Mouse (Mus musculus) lung, embryonic 14.5 days (tissue): ENCODE results near the gene Ttc23l. TPM values are rescaled to one million over a fixed set of nuclear protein-coding genes. Genes with fewer than 3 reads are reported as not detected.

Source experiments
- ATAC-seq: fragments of 200-750 bp; cut with Nextera tagmentation; 2 replicates; pipeline ENCODE4 v1.8.0; 2017; ENCODE audit warnings: mild to moderate bottlenecking, moderate TSS enrichment, moderate library complexity; ENCODE audit not compliant: insufficient read depth
- DNase-seq: peaks from one replicate; pipeline ENCODE4 v3.0.0-alpha.2; 2015
- H3K27ac ChIP-seq: fragments of 300-500 bp; sonication (generic); 2 replicates; pipeline ENCODE4 v1.5.1; 2014; ENCODE audit warnings: low read depth, mild to moderate bottlenecking, moderate library complexity
- H3K27me3 ChIP-seq: fragments of 300-500 bp; sonication (generic); 2 replicates; pipeline ENCODE4 v1.6.1; 2014; ENCODE audit warnings: low read length, control low read depth; ENCODE audit not compliant: insufficient read depth
- H3K36me3 ChIP-seq: fragments of 300-500 bp; sonication (generic); 2 replicates; pipeline ENCODE4 v1.6.1; 2014; ENCODE audit warnings: control low read depth; ENCODE audit not compliant: insufficient read depth
- H3K4me1 ChIP-seq: fragments of 300-500 bp; sonication (generic); 2 replicates; pipeline ENCODE4 v1.6.1; 2014; ENCODE audit warnings: antibody characterized with exemption, control low read depth; ENCODE audit not compliant: insufficient read depth
- H3K4me2 ChIP-seq: fragments of 300-500 bp; sonication (generic); 2 replicates; pipeline ENCODE4 v1.6.1; 2014; ENCODE audit warnings: mild to moderate bottlenecking
- H3K4me3 ChIP-seq: fragments of 300-500 bp; sonication (generic); 2 replicates; pipeline ENCODE4 v1.5.1; 2014; ENCODE audit warnings: low read depth, low read length
- H3K9ac ChIP-seq: fragments of 300-500 bp; sonication (generic); 2 replicates; pipeline ENCODE4 v1.6.1; 2014
- H3K9me3 ChIP-seq: fragments of 300-500 bp; sonication (generic); 2 replicates; pipeline ENCODE4 v1.6.1; 2016; ENCODE audit warnings: low read depth, low read length, control low read depth
- CTCF ChIP-seq: IDR thresholded peaks from 2 replicates; pipeline ENCODE4 v1.5.1; 2016; ENCODE audit warnings: antibody characterized with exemption, low read depth
- WGBS: fragments of 180-500 bp; shearing (Covaris S2); extraction: QIAGEN DNeasy Blood & Tissue Kit; methylation state at CpG from one replicate; pipeline ENCODE4 v1.1.7; 2014; 5-methylcytosine and 5-hydroxymethylcytosine counted together
- polyA plus RNA-seq: library from polyadenylated mRNA; unstranded; fragments of >200 nt; fragmentation: Nextera tagmentation; extraction: Ambion mirVana; gene quantifications from 2 replicates; pipeline ENCODE4 v1.2.1, GENCODE M21; 2014

Gene Ttc23l
- polyA plus RNA-seq = not detected in 2 replicates

GRCm38 (mm10) chr15:10558465-10558864 lies at the start of gene Ttc23l:
Gene Ttc23l, minus strand, starts transcription at chr15:10558668.
- Histone ChIP-seq H3K9ac (no peak within 1 kb of the TSS), H3K36me3 (no peaks in the 10 kb centered on the region), H3K27ac (no peak within 1 kb of the TSS), H3K9me3 (no peaks in the 10 kb centered on the region), H3K4me1 (no peaks in the 10 kb centered on the region), H3K27me3 (no peaks in the 10 kb centered on the region), H3K4me2 (no peak within 1 kb of the TSS), H3K4me3 (no peak within 1 kb of the TSS)
- no peak for TF ChIP-seq CTCF
- DNase-seq (no peak), ATAC-seq (no peak)
- WGBS = 86% methylated on average over 13 of the region's 13 CpGs

GRCm38 (mm10) chr15:10599413-10599812 lies 40.9 kb upstream of the Ttc23l start:
- no peak for TF ChIP-seq CTCF
- no peaks in the 10 kb centered on the region for H3K27me3 ChIP-seq
- H3K4me3 ChIP-seq = no peak overlapping the region
- ATAC-seq (peak; percentile 22; the same call in 1 of the 2 replicates), DNase-seq (peak; percentile 75)
- H3K4me1 ChIP-seq = peaks cover 15% of the 10 kb centered on the region; the same call in 1 of the 2 replicates
- H3K9ac ChIP-seq = no peak overlapping the region
- no peaks in the 10 kb centered on the region for H3K9me3 ChIP-seq
- H3K36me3 ChIP-seq = 0 out of 2 replicates have a peak, but pooled peaks cover 6% of the 10 kb centered on the region
- H3K4me2 ChIP-seq = peak overlapping the region; percentile 34; the same call in 1 of the 2 replicates
- H3K27ac ChIP-seq = peak overlapping the region; percentile 62; the same call in 1 of the 2 replicates
- 46% methylated on average over 7 of the region's 7 CpGs for WGBS

GRCm38 (mm10) chr15:10598259-10599225 lies 40.1 kb upstream of the Ttc23l start:
- DNase-seq = peak; percentile 89
- Histone ChIP-seq H3K9me3 (no peaks in the 10 kb centered on the region), H3K4me3 (no peak overlapping the region), H3K9ac (no peak overlapping the region), H3K4me2 (peak overlapping the region; percentile 34; the same call in 1 of the 2 replicates), H3K4me1 (peaks cover 15% of the 10 kb centered on the region; the same call in 1 of the 2 replicates), H3K36me3 (0 out of 2 replicates have a peak, but pooled peaks cover 4% of the 10 kb centered on the region), H3K27me3 (no peaks in the 10 kb centered on the region), H3K27ac (peak overlapping the region; percentile 62; the same call in 1 of the 2 replicates)
- 27% methylated on average over 16 of the region's 16 CpGs for WGBS
- no peak for TF ChIP-seq CTCF
- peak; percentile 90 for ATAC-seq

GRCm38 (mm10) chr15:10596871-10597270 lies 38.4 kb upstream of the Ttc23l start:
- Histone ChIP-seq H3K27ac (no peak overlapping the region), H3K36me3 (peaks cover 19% of the 10 kb centered on the region), H3K4me3 (no peak overlapping the region), H3K9ac (no peak overlapping the region), H3K4me2 (no peak overlapping the region), H3K4me1 (peaks cover 15% of the 10 kb centered on the region; the same call in 1 of the 2 replicates), H3K27me3 (no peaks in the 10 kb centered on the region), H3K9me3 (no peaks in the 10 kb centered on the region)
- no peak for DNase-seq
- no peak for ATAC-seq
- no peak for TF ChIP-seq CTCF
- 87% methylated on average over 9 of the region's 9 CpGs for WGBS

GRCm38 (mm10) chr15:10595408-10595807 lies 36.9 kb upstream of the Ttc23l start:
- no peak for TF ChIP-seq CTCF
- peaks cover 15% of the 10 kb centered on the region; the same call in 1 of the 2 replicates for H3K4me1 ChIP-seq
- ATAC-seq (no peak), DNase-seq (no peak)
- no peaks in the 10 kb centered on the region for H3K9me3 ChIP-seq
- no peak overlapping the region for H3K27ac ChIP-seq
- no peaks in the 10 kb centered on the region for H3K27me3 ChIP-seq
- no peak overlapping the region for H3K4me3 ChIP-seq
- no peak overlapping the region for H3K9ac ChIP-seq
- 78% methylated on average over 6 of the region's 6 CpGs for WGBS
- no peak overlapping the region for H3K4me2 ChIP-seq
- H3K36me3 ChIP-seq = peaks cover 21% of the 10 kb centered on the region

- H3K4me3 ChIP-seq = no peak overlapping the region
- H3K9ac ChIP-seq = no peak overlapping the region
- no peak for ATAC-seq
- no peak for DNase-seq
- 87% methylated on average over 10 of the region's 10 CpGs for whole genome bisulfite sequencing
- no peak for TF ChIP-seq CTCF
- no peak overlapping the region for H3K27ac ChIP-seq
- H3K4me1 ChIP-seq = peaks cover 15% of the 10 kb centered on the region; the same call in 1 of the 2 replicates
- H3K9me3 ChIP-seq = no peaks in the 10 kb centered on the region
- H3K27me3 ChIP-seq = no peaks in the 10 kb centered on the region
- H3K4me2 ChIP-seq = no peak overlapping the region
- peaks cover 21% of the 10 kb centered on the region for H3K36me3 ChIP-seq
Measured at GRCm38 (mm10) chr15:10594910-10595309, 36.4 kb upstream of the Ttc23l start.

GRCm38 (mm10) chr15:10593094-10593493 lies 34.6 kb upstream of the Ttc23l start:
- 68% methylated on average over 6 of the region's 6 CpGs for WGBS
- Histone ChIP-seq H3K4me3 (no peak overlapping the region), H3K36me3 (peaks cover 28% of the 10 kb centered on the region), H3K9me3 (no peaks in the 10 kb centered on the region), H3K27ac (no peak overlapping the region), H3K4me1 (peaks cover 2% of the 10 kb centered on the region; the same call in 1 of the 2 replicates), H3K27me3 (no peaks in the 10 kb centered on the region), H3K4me2 (no peak overlapping the region), H3K9ac (no peak overlapping the region)
- no peak for TF ChIP-seq CTCF
- DNase-seq = peak; percentile 46
- no peak for ATAC-seq
